Mouse (Mus musculus): ENCODE data around the gene Irgq.
"Not testable (repeated sequence)": the region's sequence is repeated elsewhere in the genome, so short reads cannot be mapped to it uniquely, and the experiment has no call there.

Gene Irgq

GRCm38 (mm10) chr7:24530062-24530931 is at the start of gene Irgq:
Gene Irgq (plus strand): TSS chr7:24530689.
- DNase-seq (ENCODE audit: low spot score in 2 of 2), result peak; percentile 93

GRCm38 (mm10) chr7:24480986-24481473 is 49.5 kb upstream of the Irgq start:
- no peak for DNase-seq (ENCODE audit: low spot score in 2 of 2)

GRCm38 (mm10) chr7:24481474-24482207 is 48.8 kb upstream of the Irgq start, which contains the start of gene Cadm4:
Gene Cadm4 (plus strand): TSS chr7:24482023.
- DNase-seq (ENCODE audit: low spot score in 2 of 2), result peak; percentile 68 to 75

GRCm38 (mm10) chr7:24482208-24483020 is 48.1 kb upstream of the Irgq start:
- DNase-seq (ENCODE audit: low spot score in 2 of 2), result no peak

- DNase-seq (ENCODE audit: low spot score in 2 of 2), result not testable (repeated sequence)
Observed at GRCm38 (mm10) chr7:24483291-24483690, 47.2 kb upstream of the Irgq start.

GRCm38 (mm10) chr7:24485481-24485880 is 45.0 kb upstream of the Irgq start:
- DNase-seq (ENCODE audit: low spot score in 2 of 2), result no peak

GRCm38 (mm10) chr7:24486654-24487130 is 43.8 kb upstream of the Irgq start:
- DNase-seq (ENCODE audit: low spot score in 2 of 2), result no peak

- no peak for DNase-seq (ENCODE audit: low spot score in 2 of 2)
Observed at GRCm38 (mm10) chr7:24487403-24487802, 43.1 kb upstream of the Irgq start.

GRCm38 (mm10) chr7:24488303-24488702 is 42.2 kb upstream of the Irgq start:
- DNase-seq (ENCODE audit: low spot score in 2 of 2), result no peak

GRCm38 (mm10) chr7:24499856-24500577 is 30.5 kb upstream of the Irgq start:
- no peak for DNase-seq (ENCODE audit: low spot score in 2 of 2)

GRCm38 (mm10) chr7:24500929-24501328 is 29.6 kb upstream of the Irgq start:
- peak in 1 of 2 experiments; percentile 44 for DNase-seq (ENCODE audit: low spot score in 2 of 2)

GRCm38 (mm10) chr7:24501492-24501891 is 29.0 kb upstream of the Irgq start:
- peak in 1 of 2 experiments; percentile 32 for DNase-seq (ENCODE audit: low spot score in 2 of 2)

GRCm38 (mm10) chr7:24504004-24504403 is 26.5 kb upstream of the Irgq start:
- DNase-seq (ENCODE audit: low spot score in 2 of 2), result no peak

GRCm38 (mm10) chr7:24504868-24505267 is 25.6 kb upstream of the Irgq start:
- DNase-seq (ENCODE audit: low spot score in 2 of 2), result no peak

- no peak for DNase-seq (ENCODE audit: low spot score in 2 of 2)
Observed at GRCm38 (mm10) chr7:24505447-24506064, 24.9 kb upstream of the Irgq start.

GRCm38 (mm10) chr7:24506065-24506459 is 24.4 kb upstream of the Irgq start:
- no peak for DNase-seq (ENCODE audit: low spot score in 2 of 2)

GRCm38 (mm10) chr7:24506476-24506837 is 24.0 kb upstream of the Irgq start:
- no peak for DNase-seq (ENCODE audit: low spot score in 2 of 2)

- DNase-seq (ENCODE audit: low spot score in 2 of 2), result peak; percentile 54 to 66
Observed at GRCm38 (mm10) chr7:24506838-24507725, 23.4 kb upstream of the Irgq start, which contains the start of gene Zfp428. Gene Zfp428 (plus strand): TSS chr7:24507006.

- DNase-seq (ENCODE audit: low spot score in 2 of 2), result no peak
Observed at GRCm38 (mm10) chr7:24507726-24508114, 22.8 kb upstream of the Irgq start.

All from spleen, postnatal 14 days (tissue).